Mouse (Mus musculus) embryo, embryonic 11 days (tissue): Measurements from ENCODE around the gene Aff3.
A peak's percentile ranks its signal among the peaks of the same experiment; 100 is the strongest.

Source experiments
- DNase-seq: peaks from one replicate; pipeline ENCODE4 v3.0.0-alpha.2; 2015

Aff3 gene

GRCm38 (mm10) chr1:38217098-38217497 lies 447.7 kb downstream of the Aff3 start:
- no peak for DNase-seq

- DNase-seq: no peak
Observed at GRCm38 (mm10) chr1:38213377-38213776, 451.4 kb downstream of the Aff3 start.

GRCm38 (mm10) chr1:38212386-38212785 lies 452.4 kb downstream of the Aff3 start:
- DNase-seq: no peak

GRCm38 (mm10) chr1:38202475-38203183 lies 462.1 kb downstream of the Aff3 start:
- peak; percentile 62 for DNase-seq

- no peak for DNase-seq
Observed at GRCm38 (mm10) chr1:38201796-38202195, 463.0 kb downstream of the Aff3 start.

- no peak for DNase-seq
Observed at GRCm38 (mm10) chr1:38199669-38200635, 464.8 kb downstream of the Aff3 start.

- DNase-seq: peak; percentile 36
Observed at GRCm38 (mm10) chr1:38198393-38199029, 466.2 kb downstream of the Aff3 start.

GRCm38 (mm10) chr1:38197145-38197682 lies 467.5 kb downstream of the Aff3 start:
- no peak for DNase-seq

- no peak for DNase-seq
Observed at GRCm38 (mm10) chr1:38195721-38196120, 469.0 kb downstream of the Aff3 start.

- DNase-seq: no peak
Observed at GRCm38 (mm10) chr1:38186227-38186545, 478.6 kb downstream of the Aff3 start.

- DNase-seq: peak; percentile 83
Observed at GRCm38 (mm10) chr1:38185517-38186226, 479.1 kb downstream of the Aff3 start.

- no peak for DNase-seq
Observed at GRCm38 (mm10) chr1:38181020-38181550, 483.7 kb downstream of the Aff3 start.

GRCm38 (mm10) chr1:38178929-38179328 lies 485.8 kb downstream of the Aff3 start:
- no peak for DNase-seq

- no peak for DNase-seq
Observed at GRCm38 (mm10) chr1:38176077-38176476, 488.7 kb downstream of the Aff3 start.

GRCm38 (mm10) chr1:38171874-38172273 lies 492.9 kb downstream of the Aff3 start:
- no peak for DNase-seq

- no peak for DNase-seq
Observed at GRCm38 (mm10) chr1:38165696-38166095, 499.1 kb downstream of the Aff3 start.

- no peak for DNase-seq
Observed at GRCm38 (mm10) chr1:38150086-38150485, 514.7 kb downstream of the Aff3 start.

GRCm38 (mm10) chr1:38146008-38146407 lies 518.7 kb downstream of the Aff3 start:
- DNase-seq: no peak

GRCm38 (mm10) chr1:38141371-38141770 lies 523.4 kb downstream of the Aff3 start:
- no peak for DNase-seq

GRCm38 (mm10) chr1:38140911-38141310 lies 523.8 kb downstream of the Aff3 start:
- no peak for DNase-seq

GRCm38 (mm10) chr1:38139396-38139795 lies 525.4 kb downstream of the Aff3 start:
- no peak for DNase-seq

- no peak for DNase-seq
Observed at GRCm38 (mm10) chr1:38132942-38133341, 531.8 kb downstream of the Aff3 start.
